Mouse (Mus musculus): Measurements from ENCODE around the gene Taf4.

- TF ChIP-seq POLR2A (IDR thresholded peaks at IDR 0.05; ENCODE audit: control insufficient read depth in 1 of 2, insufficient read depth in 1 of 2, low read depth in 1 of 2, low read length in 2 of 2, poor library complexity in 1 of 2): no peak
- no peak for TF ChIP-seq GATA1 (IDR thresholded peaks at IDR 0.05; ENCODE audit: low read depth, low read length)
- TF ChIP-seq MAZ (IDR thresholded peaks at IDR 0.05; ENCODE audit: low read depth, low read length): no peak
- TF ChIP-seq TCF12 (IDR thresholded peaks at IDR 0.05; ENCODE audit: low read depth, low read length): no peak
- TF ChIP-seq CTCF (IDR thresholded peaks at IDR 0.05 in 2 of 3, conservative IDR thresholded peaks at IDR 0.05 in 1 of 3; ENCODE audit: control insufficient read depth in 1 of 3, insufficient read depth in 1 of 3, low read depth in 2 of 3, low read length in 3 of 3, poor library complexity in 1 of 3, severe bottlenecking in 1 of 3): no peak
- no peak for TF ChIP-seq CHD2 (IDR thresholded peaks at IDR 0.05; ENCODE audit: low read length)
- no peak for TF ChIP-seq E2F4 (IDR thresholded peaks at IDR 0.05; ENCODE audit: borderline replicate concordance, low read depth, low read length)
Measured at GRCm38 (mm10) chr2:180025861-180026200, 49.4 kb upstream of the Taf4 start.
